Mouse (Mus musculus): ENCODE results near the gene Tmem79. TPM values are rescaled to one million over a fixed set of nuclear protein-coding genes. Genes with fewer than 3 reads are reported as not detected.
"Not testable (repeated sequence)": the region's sequence is repeated elsewhere in the genome, so short reads cannot be mapped to it uniquely, and the experiment has no call there.

Gene Tmem79
- total and polyA plus RNA-seq, 3 experiments = 1.6 to 3.7 (median 3.2) TPM

- dilution Hi-C loops (cut with MboI; ENCODE audit: extremely low pct_ligation_motif_present, extremely low pct_unique_long_range_greater_than_20kb, low sequenced_read_pairs) = no loop called here
Measured at GRCm38 (mm10) chr3:88296110-88296560, 39.8 kb downstream of the Tmem79 start.

GRCm38 (mm10) chr3:88295272-88295671 is 40.7 kb downstream of the Tmem79 start:
- H3K27me3 ChIP-seq (replicated peaks); H3K9me3 ChIP-seq (replicated peaks; ENCODE audit: low read length); dilution Hi-C loops (cut with MboI; ENCODE audit: extremely low pct_ligation_motif_present, extremely low pct_unique_long_range_greater_than_20kb, low sequenced_read_pairs); H3K27ac ChIP-seq (ENCODE audit: insufficient read depth, low read depth); DNase-seq (ENCODE audit: extremely low read depth): not testable (repeated sequence)
- 0 out of 2 replicates have a peak, but pooled peaks have one; percentile 16 for TF ChIP-seq EP300 (IDR thresholded peaks at IDR 0.05; ENCODE audit: low read length)
- in situ Hi-C loops (cut with MboI; ENCODE audit: low pct_ligation_motif_present, low pct_unique_long_range_greater_than_20kb, low sequenced_read_pairs) = loop anchor here (5.0 kb wide), 1 partner anchor 37 kb away; no protein-coding TSS in a partner anchor
- Histone ChIP-seq H3K79me2 (replicated peaks; ENCODE audit: control insufficient read depth, extremely low read depth, insufficient read depth, poor library complexity, severe bottlenecking) (peaks cover 33% of the 10 kb centered on the region), H3K4me2 (ENCODE audit: insufficient read depth, low read depth, poor library complexity, severe bottlenecking) (peak overlapping the region; percentile 100), H3K4me3 (replicated peaks in 1 of 3; ENCODE audit: low read depth in 2 of 3, low read length in 2 of 3, poor library complexity in 1 of 3) (peak overlapping the region in 1 of 3 experiments; percentile 98), H3K36me3 (replicated peaks in 1 of 2; ENCODE audit: control insufficient read depth in 1 of 2, insufficient read depth in 1 of 2, low read length in 1 of 2) (peaks cover 10 to 32% of the 10 kb centered on the region in 2 experiments), H3K4me1 (ENCODE audit: control insufficient read depth in 1 of 2, insufficient read depth in 2 of 2) (peaks cover 0 to 34% of the 10 kb centered on the region in 2 experiments; a peak in 3 of 4 replicates), H3K9ac (ENCODE audit: insufficient read depth, low read depth) (peak overlapping the region; percentile 86; the same call in 1 of the 2 replicates)

More at GRCm38 (mm10) chr3:88296110-88296560, 39.8 kb downstream of the Tmem79 start:
- Histone ChIP-seq H3K4me3 (replicated peaks in 1 of 3; ENCODE audit: low read depth in 2 of 3, low read length in 2 of 3, poor library complexity in 1 of 3) (peak overlapping the region; percentile 52 to 98 (median 67)), H3K9me3 (replicated peaks; ENCODE audit: low read length) (no peaks in the 10 kb centered on the region), H3K79me2 (replicated peaks; ENCODE audit: control insufficient read depth, extremely low read depth, insufficient read depth, poor library complexity, severe bottlenecking) (peaks cover 41% of the 10 kb centered on the region), H3K27me3 (replicated peaks) (no peaks in the 10 kb centered on the region), H3K27ac (ENCODE audit: insufficient read depth, low read depth) (peak overlapping the region; percentile 51; the same call in 1 of the 2 replicates), H3K36me3 (replicated peaks in 1 of 2; ENCODE audit: control insufficient read depth in 1 of 2, insufficient read depth in 1 of 2, low read length in 1 of 2) (peaks cover 19 to 38% of the 10 kb centered on the region in 2 experiments), H3K4me2 (ENCODE audit: insufficient read depth, low read depth, poor library complexity, severe bottlenecking) (peak overlapping the region; percentile 100), H3K9ac (ENCODE audit: insufficient read depth, low read depth) (peak overlapping the region; percentile 86), H3K4me1 (ENCODE audit: control insufficient read depth in 1 of 2, insufficient read depth in 2 of 2) (peaks cover 0 to 30% of the 10 kb centered on the region in 2 experiments; a peak in 3 of 4 replicates)
- in situ Hi-C loops (cut with MboI; ENCODE audit: low pct_ligation_motif_present, low pct_unique_long_range_greater_than_20kb, low sequenced_read_pairs) = loop anchor here (5.0 kb wide), 1 partner anchor 36 kb away; no protein-coding TSS in a partner anchor
- TF ChIP-seq BHLHE40 (IDR thresholded peaks at IDR 0.05; ENCODE audit: low read depth, low read length) = peak; percentile 34; the same call in 1 of the 2 replicates
- TF ChIP-seq ZNF384 (IDR thresholded peaks at IDR 0.05; ENCODE audit: low read depth, low read length) = 0 out of 2 replicates have a peak, but pooled peaks have one; percentile 38
- no peak; the same call in 1 of the 2 replicates for TF ChIP-seq IRF4 (IDR thresholded peaks at IDR 0.05; ENCODE audit: low read depth, low read length)
- TF ChIP-seq TBP (conservative IDR thresholded peaks at IDR 0.05; ENCODE audit: low read depth, low read length) = peak; percentile 92; the same call in 1 of the 2 replicates
- peak; percentile 11; the same call in 1 of the 2 replicates for TF ChIP-seq TCF12 (IDR thresholded peaks at IDR 0.05; ENCODE audit: low read depth, low read length)
- peak; percentile 95 for TF ChIP-seq MAX (IDR thresholded peaks at IDR 0.05; ENCODE audit: low read length)
- TF ChIP-seq USF2 (conservative IDR thresholded peaks at IDR 0.05; ENCODE audit: low read depth, low read length) = 0 out of 2 replicates have a peak, but pooled peaks have one; percentile 8
- no peak for TF ChIP-seq RCOR1 (conservative IDR thresholded peaks at IDR 0.05; ENCODE audit: low read depth, low read length)
- no peak for TF ChIP-seq NRF1 (IDR thresholded peaks at IDR 0.05; ENCODE audit: low read depth, low read length)
- no peak for TF ChIP-seq JUN (IDR thresholded peaks at IDR 0.05; ENCODE audit: insufficient read depth, low read depth, low read length)
- TF ChIP-seq ETS1 (conservative IDR thresholded peaks at IDR 0.05; ENCODE audit: low read depth, low read length) = peak; percentile 44; the same call in 1 of the 2 replicates
- no peak for TF ChIP-seq MAFK (IDR thresholded peaks at IDR 0.05; ENCODE audit: insufficient replicate concordance, low read length)
- peak; percentile 48; the same call in 1 of the 2 replicates for TF ChIP-seq POLR2AphosphoS2 (IDR thresholded peaks at IDR 0.05; ENCODE audit: low read depth, low read length)
- TF ChIP-seq CHD1 (IDR thresholded peaks at IDR 0.05; ENCODE audit: low read depth, low read length) = no peak; the same call in 1 of the 2 replicates
- TF ChIP-seq ZMIZ1 (IDR thresholded peaks at IDR 0.05; ENCODE audit: low read depth, low read length) = peak; percentile 97
- TF ChIP-seq ZKSCAN1 (IDR thresholded peaks at IDR 0.05; ENCODE audit: borderline replicate concordance, low read depth, low read length) = no peak
- TF ChIP-seq MYC (IDR thresholded peaks at IDR 0.05; ENCODE audit: low read depth, low read length) = peak; percentile 99
- TF ChIP-seq NELFE (IDR thresholded peaks at IDR 0.05; ENCODE audit: low read depth, low read length) = no peak
- peak; percentile 8; the same call in 1 of the 2 replicates for TF ChIP-seq MEF2A (IDR thresholded peaks at IDR 0.05; ENCODE audit: borderline replicate concordance, low read depth, low read length)
- TF ChIP-seq HCFC1 (IDR thresholded peaks at IDR 0.05; ENCODE audit: low read depth, low read length) = no peak
- TF ChIP-seq MXI1 (IDR thresholded peaks at IDR 0.05; ENCODE audit: low read depth, low read length) = peak; percentile 99
- no peak for TF ChIP-seq MAZ (IDR thresholded peaks at IDR 0.05; ENCODE audit: low read depth, low read length)
- peak; percentile 69 for TF ChIP-seq CHD2 (IDR thresholded peaks at IDR 0.05; ENCODE audit: low read length)
- peak; percentile 18; the same call in 1 of the 2 replicates for TF ChIP-seq USF1 (IDR thresholded peaks at IDR 0.05; ENCODE audit: low read depth, low read length)
- TF ChIP-seq E2F4 (IDR thresholded peaks at IDR 0.05; ENCODE audit: insufficient replicate concordance, low read depth, low read length) = no peak
- no peak for TF ChIP-seq JUND (conservative IDR thresholded peaks at IDR 0.05; ENCODE audit: low read depth, low read length)
- TF ChIP-seq ZC3H11A (IDR thresholded peaks at IDR 0.05; ENCODE audit: low read depth, low read length) = no peak
- TF ChIP-seq POLR2A (IDR thresholded peaks at IDR 0.05; ENCODE audit: low read depth, low read length) = no peak
- no peak for TF ChIP-seq KAT2A (IDR thresholded peaks at IDR 0.05; ENCODE audit: insufficient replicate concordance, low read length)
- peak; percentile 77; the same call in 1 of the 2 replicates for TF ChIP-seq SIN3A (IDR thresholded peaks at IDR 0.05; ENCODE audit: low read length)
- peak; percentile 55 for DNase-seq (ENCODE audit: extremely low read depth)

All from CH12.LX (cell line).